Mouse (Mus musculus): ENCODE measurements around the gene Akap8l. TPM values are rescaled to one million over a fixed set of nuclear protein-coding genes. Genes with fewer than 3 reads are reported as not detected.

Gene Akap8l
- total RNA-seq, 2 experiments from 2014 or later = 128 to 135 TPM

GRCm38 (mm10) chr17:32281611-32282310 is 68.6 kb downstream of the Akap8l start:
- intact Hi-C loops (cut with DNase I) = loop anchor here (5.0 kb wide), 1 partner anchor 49 kb away; no protein-coding TSS in a partner anchor

GRCm38 (mm10) chr17:32281126-32281525 is 69.3 kb downstream of the Akap8l start:
- intact Hi-C loops (cut with DNase I) = loop anchor here (5.0 kb wide), 1 partner anchor 49 kb away; no protein-coding TSS in a partner anchor
- no peak for DNase-seq (ENCODE audit: extremely low spot score in 1 of 2, low spot score in 2 of 2)

More at GRCm38 (mm10) chr17:32281611-32282310, 68.6 kb downstream of the Akap8l start:
- DNase-seq (ENCODE audit: extremely low spot score in 1 of 2, low spot score in 2 of 2) = no peak

DNA sequence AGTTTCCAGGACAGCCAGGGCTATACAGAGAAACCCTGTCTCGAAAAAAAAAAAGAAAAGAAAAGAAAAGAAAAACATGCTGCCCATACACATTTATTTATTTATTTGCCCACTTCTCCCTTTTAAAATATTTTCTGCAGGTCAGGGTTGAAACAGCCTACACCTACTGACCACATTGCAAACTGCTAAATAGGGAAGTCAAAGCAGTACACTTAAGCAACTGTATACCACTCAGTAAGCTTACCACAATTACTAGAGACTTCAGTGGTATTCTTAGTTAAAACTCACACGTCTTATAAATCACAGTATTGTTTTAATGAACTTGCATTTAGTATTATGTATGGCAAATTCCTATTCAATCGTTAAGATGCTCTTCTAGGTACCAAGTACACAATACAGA is 69.8 kb downstream of the Akap8l start:
- no peak for DNase-seq (ENCODE audit: extremely low spot score in 1 of 2, low spot score in 2 of 2)
- intact Hi-C loops (cut with DNase I) = loop anchor here (5.0 kb wide), 1 partner anchor 48 kb away; no protein-coding TSS in a partner anchor

DNA sequence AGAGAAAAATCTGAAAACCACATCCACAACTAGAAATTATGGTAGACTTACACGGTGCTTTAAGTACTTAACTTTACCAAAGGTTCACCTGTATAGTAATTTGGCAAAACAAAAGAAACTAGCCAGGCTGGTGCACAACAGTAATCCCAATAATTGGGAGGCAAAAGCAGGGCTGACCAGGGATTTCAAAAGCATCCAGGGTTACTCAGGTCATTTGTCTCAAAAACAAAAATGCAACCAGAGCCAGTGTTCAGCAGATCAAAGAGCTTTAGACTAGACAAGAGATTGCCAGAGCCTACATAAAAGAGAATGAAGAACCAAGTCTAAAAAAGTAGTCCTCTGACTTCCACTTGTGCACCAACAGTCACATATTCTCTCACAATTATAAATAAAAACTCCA is 73.2 kb downstream of the Akap8l start:
- no peak for DNase-seq (ENCODE audit: extremely low spot score in 1 of 2, low spot score in 2 of 2)
- intact Hi-C loops (cut with DNase I) = no loop called here

GRCm38 (mm10) chr17:32275568-32275967 is 74.8 kb downstream of the Akap8l start:
- no peak for DNase-seq (ENCODE audit: extremely low spot score in 1 of 2, low spot score in 2 of 2)
- intact Hi-C loops (cut with DNase I) = no loop called here

Small RNA genes within 50 kb of the gene (microRNA-seq; reads per million reads assigned to microRNA genes)
- gene Gm22201 = not detected

Other genes with a start within 250 kb of the Akap8l start
- gene Notch3, start 183.8 kb downstream of the Akap8l start, total RNA-seq (2021) = 10 to 100 TPM; 18.3 to 18.5 TPM
- under 1 TPM; 0.17 to 0.32 TPM for gene Ephx3, start 161.1 kb downstream of the Akap8l start, total RNA-seq (2021)
- 100 to 1,000 TPM; 115 to 123 TPM for gene Brd4, start 65.9 kb downstream of the Akap8l start, total RNA-seq (2021)
- gene Akap8, start 29.4 kb downstream of the Akap8l start, total RNA-seq (2021) = 10 to 100 TPM; 90.9 to 94.2 TPM
- gene Wiz, start 38.8 kb upstream of the Akap8l start, total RNA-seq (2021) = 10 to 100 TPM; 91.6 to 99.3 TPM
- gene Rasal3, start 53.0 kb upstream of the Akap8l start, total RNA-seq (2021) = 1 to 10 TPM; 2.9 to 3.4 TPM
- not detected for gene Pglyrp2, start 73.6 kb upstream of the Akap8l start, total RNA-seq (2021)
- under 1 TPM; 0.36 to 0.41 TPM for gene Cyp4f39, start 102.1 kb upstream of the Akap8l start, total RNA-seq (2021)
- 1 to 10 TPM; 3.2 to 3.8 TPM for gene Cyp4f17, start 155.4 kb upstream of the Akap8l start, total RNA-seq (2021)
- 1 to 10 TPM; 4.9 to 6.0 TPM for gene Cyp4f16, start 186.0 kb upstream of the Akap8l start, total RNA-seq (2021)